Mouse (Mus musculus): ENCODE results near the gene Erbb4.

GRCm38 (mm10) chr1:68666831-68667601, 440.8 kb downstream of the Erbb4 start:
- TF ChIP-seq CTCF (IDR thresholded peaks at IDR 0.05; ENCODE audit: insufficient read depth, low read length): no peak
- TF ChIP-seq POLR2A (IDR thresholded peaks at IDR 0.05; ENCODE audit: borderline replicate concordance, extremely low read depth, low read depth, low read length): no peak
